Mouse (Mus musculus) intestine, embryonic 16.5 days (tissue): ENCODE measurements around the gene Anxa6. TPM values are rescaled to one million over a fixed set of nuclear protein-coding genes. Genes with fewer than 3 reads are reported as not detected.

Experiments
- ATAC-seq: fragments of 200-750 bp; cut with Nextera tagmentation; 2 replicates; pipeline ENCODE4 v1.8.0; 2017; ENCODE audit warnings: moderate TSS enrichment, moderate library complexity
- H3K27ac ChIP-seq: fragments of 300-500 bp; sonication (generic); 2 replicates; pipeline ENCODE4 v1.5.1; 2014; ENCODE audit warnings: mild to moderate bottlenecking, low read length
- H3K27me3 ChIP-seq: fragments of 300-500 bp; sonication (generic); replicated peaks from 2 replicates; pipeline ENCODE4 v1.6.1; 2014; ENCODE audit warnings: low read length, control low read depth, mixed read lengths; ENCODE audit not compliant: control insufficient read depth, insufficient read depth
- H3K36me3 ChIP-seq: fragments of 300-500 bp; sonication (generic); 2 replicates; pipeline ENCODE4 v1.6.1; 2014; ENCODE audit warnings: low read length, control low read depth; ENCODE audit not compliant: control insufficient read depth, insufficient read depth
- H3K4me1 ChIP-seq: fragments of 300-500 bp; sonication (generic); 2 replicates; pipeline ENCODE4 v1.6.1; 2014; ENCODE audit warnings: low read length, control low read depth, mixed read lengths; ENCODE audit not compliant: control insufficient read depth, insufficient read depth
- H3K4me2 ChIP-seq: fragments of 300-500 bp; sonication (generic); 2 replicates; pipeline ENCODE4 v1.6.1; 2014; ENCODE audit warnings: low read depth, low read length, control low read depth
- H3K4me3 ChIP-seq: fragments of 300-500 bp; sonication (generic); 2 replicates; pipeline ENCODE4 v1.5.1; 2014; ENCODE audit warnings: mild to moderate bottlenecking, low read length
- H3K9ac ChIP-seq: fragments of 300-500 bp; sonication (generic); 2 replicates; pipeline ENCODE4 v1.6.1; 2014; ENCODE audit warnings: low read depth, low read length
- H3K9me3 ChIP-seq: fragments of 300-500 bp; sonication (generic); 2 replicates; pipeline ENCODE4 v1.6.1; 2016; ENCODE audit warnings: low read length, control low read depth; ENCODE audit not compliant: control insufficient read depth
- WGBS: fragments of 180-500 bp; shearing (Covaris S2); extraction: QIAGEN DNeasy Blood & Tissue Kit; methylation state at CpG from one replicate; pipeline ENCODE4 v1.1.7; 2014; 5-methylcytosine and 5-hydroxymethylcytosine counted together
- polyA plus RNA-seq: library from polyadenylated mRNA; unstranded; fragments of >200 nt; fragmentation: Nextera tagmentation; extraction: Ambion mirVana; gene quantifications from 2 replicates; pipeline ENCODE4 v1.2.1, GENCODE M21; 2015

The Anxa6 gene
- polyA plus RNA-seq, 1 experiment from 2014 or later, result 247 TPM

DNA sequence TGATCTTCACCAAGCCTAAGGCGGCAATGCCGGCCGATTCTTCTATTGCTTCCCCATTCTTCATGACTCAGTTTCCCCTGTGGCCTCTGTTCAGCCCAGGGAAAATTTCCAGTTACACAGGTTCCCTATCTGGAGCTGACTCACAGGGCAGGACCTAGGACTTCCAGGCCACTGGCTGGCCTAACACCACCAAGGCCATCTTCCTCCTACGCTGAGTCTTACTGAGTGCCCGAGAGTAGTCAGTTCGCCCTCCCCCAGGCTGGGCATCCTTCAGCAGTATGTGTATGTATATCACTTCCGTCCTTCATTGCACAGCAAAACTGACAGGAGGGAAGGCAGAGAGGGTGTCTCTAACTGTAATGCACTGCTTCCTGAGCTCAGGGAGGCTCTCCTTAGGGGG lies 99.0 kb downstream of the Anxa6 start:
- ATAC-seq, result no peak
- Histone ChIP-seq H3K9ac (no peak overlapping the region), H3K4me1 (peaks cover 19% of the 10 kb centered on the region), H3K4me2 (no peak overlapping the region), H3K27ac (no peak overlapping the region), H3K27me3 (no peaks in the 10 kb centered on the region), H3K9me3 (no peaks in the 10 kb centered on the region), H3K4me3 (no peak overlapping the region), H3K36me3 (peaks cover 23% of the 10 kb centered on the region)
- 89% methylated on average over 7 of the region's 7 CpGs for WGBS

DNA sequence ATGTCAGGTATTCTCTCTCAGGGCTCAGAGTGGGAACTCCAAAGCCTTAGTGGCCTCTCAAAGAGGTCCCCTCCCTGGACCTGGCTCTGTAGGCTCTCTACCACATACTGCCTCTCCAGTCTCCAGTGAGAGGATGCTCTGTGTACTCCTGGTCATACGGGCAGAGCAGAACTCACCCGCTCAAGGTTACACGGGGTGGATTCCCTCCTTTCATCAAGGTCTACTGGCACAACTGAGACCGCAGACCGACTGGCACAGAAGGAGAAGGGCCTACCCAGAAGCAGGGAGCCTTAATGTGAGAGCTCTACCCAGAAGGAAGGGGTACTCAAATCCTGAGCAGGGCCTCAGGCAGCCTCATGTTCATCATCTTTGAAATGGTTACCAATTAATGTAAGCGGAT lies 100.7 kb downstream of the Anxa6 start:
- H3K4me3 ChIP-seq, result no peak overlapping the region
- H3K9ac ChIP-seq, result no peak overlapping the region
- H3K9me3 ChIP-seq, result no peaks in the 10 kb centered on the region
- H3K4me1 ChIP-seq, result peaks cover 19% of the 10 kb centered on the region
- H3K36me3 ChIP-seq, result peaks cover 31% of the 10 kb centered on the region
- no peaks in the 10 kb centered on the region for H3K27me3 ChIP-seq
- 94% methylated on average over 6 of the region's 6 CpGs for WGBS
- H3K4me2 ChIP-seq, result no peak overlapping the region
- ATAC-seq, result no peak
- no peak overlapping the region for H3K27ac ChIP-seq

DNA sequence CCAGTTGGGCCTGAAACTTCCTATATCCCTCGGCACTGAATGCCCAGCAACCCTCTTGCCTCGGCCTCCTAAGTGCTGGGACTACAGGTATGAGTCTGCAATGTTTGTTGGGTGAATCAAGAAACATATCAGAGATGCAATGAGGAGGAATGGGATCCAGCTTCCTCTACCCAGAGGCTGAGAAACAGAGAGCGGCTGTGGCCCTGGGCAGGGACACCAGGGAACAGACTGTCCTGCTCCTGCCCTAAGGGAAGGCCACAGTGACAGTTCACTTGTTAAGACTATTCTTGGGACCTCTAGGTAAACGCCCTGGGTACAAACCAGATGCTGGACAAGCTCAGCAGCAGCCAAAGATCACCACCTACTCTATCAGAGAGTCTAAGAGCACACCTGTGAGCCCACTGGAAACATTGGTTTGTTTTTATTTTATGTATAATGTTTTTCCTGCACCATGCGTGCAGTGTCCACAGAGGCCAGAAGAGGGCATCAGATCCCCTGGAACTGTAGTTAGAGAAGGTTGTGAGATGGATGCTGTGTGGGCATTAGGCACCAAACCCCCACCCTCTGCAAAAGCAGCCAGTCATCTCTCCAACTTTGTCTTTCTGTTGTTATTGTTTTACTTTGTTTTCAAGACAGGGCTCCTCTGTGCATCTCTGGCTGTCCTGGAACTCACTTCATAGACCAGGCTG lies 101.7 kb downstream of the Anxa6 start:
- Histone ChIP-seq H3K4me3 (no peak overlapping the region), H3K9me3 (no peaks in the 10 kb centered on the region), H3K27me3 (no peaks in the 10 kb centered on the region), H3K4me1 (peaks cover 11% of the 10 kb centered on the region), H3K4me2 (no peak overlapping the region), H3K9ac (no peak overlapping the region), H3K27ac (no peak overlapping the region), H3K36me3 (peaks cover 28% of the 10 kb centered on the region)
- no peak for ATAC-seq
- WGBS, result 67% methylated on average over 5 of the region's 5 CpGs

DNA sequence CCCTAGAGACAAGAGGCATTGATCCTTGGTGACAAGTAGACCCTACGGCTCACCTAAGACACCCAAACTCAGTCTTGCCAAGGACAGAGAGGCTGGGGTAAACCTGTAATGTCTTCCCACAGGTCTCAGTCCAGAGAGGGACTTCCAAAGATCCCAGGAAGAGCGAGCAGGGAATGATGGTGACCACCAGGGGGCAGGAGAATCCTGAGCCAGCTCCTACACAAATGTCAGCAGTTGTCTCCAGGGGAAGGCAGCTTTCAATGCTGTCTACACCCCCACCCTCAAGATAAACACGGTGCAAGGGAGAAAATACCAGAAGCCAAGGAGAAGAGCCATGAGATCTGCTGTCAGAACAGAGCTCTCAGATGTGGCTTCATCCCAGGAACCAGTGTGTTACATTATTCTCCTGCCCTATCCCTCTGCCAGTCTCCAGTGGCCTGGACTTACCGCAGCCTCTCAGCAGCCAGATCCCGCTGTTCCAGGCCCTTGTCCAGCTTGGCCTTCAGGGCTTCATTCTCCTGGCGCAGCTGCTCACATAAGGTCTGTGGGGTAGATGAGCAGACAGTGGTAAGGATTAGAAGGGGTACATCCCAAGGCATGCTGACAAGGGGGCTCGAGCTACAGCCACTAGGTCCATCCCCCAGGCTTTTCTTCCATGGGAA lies 102.8 kb downstream of the Anxa6 start:
- Histone ChIP-seq H3K4me3 (no peak overlapping the region), H3K4me1 (0 out of 2 replicates have a peak, but pooled peaks cover under 1% of the 10 kb centered on the region), H3K9me3 (no peaks in the 10 kb centered on the region), H3K27me3 (no peaks in the 10 kb centered on the region), H3K9ac (no peak overlapping the region), H3K27ac (no peak overlapping the region), H3K36me3 (peaks cover 36% of the 10 kb centered on the region), H3K4me2 (no peak overlapping the region)
- ATAC-seq, result peak; percentile 19; the same call in 1 of the 2 replicates
- 68% methylated on average over 7 of the region's 7 CpGs for WGBS

DNA sequence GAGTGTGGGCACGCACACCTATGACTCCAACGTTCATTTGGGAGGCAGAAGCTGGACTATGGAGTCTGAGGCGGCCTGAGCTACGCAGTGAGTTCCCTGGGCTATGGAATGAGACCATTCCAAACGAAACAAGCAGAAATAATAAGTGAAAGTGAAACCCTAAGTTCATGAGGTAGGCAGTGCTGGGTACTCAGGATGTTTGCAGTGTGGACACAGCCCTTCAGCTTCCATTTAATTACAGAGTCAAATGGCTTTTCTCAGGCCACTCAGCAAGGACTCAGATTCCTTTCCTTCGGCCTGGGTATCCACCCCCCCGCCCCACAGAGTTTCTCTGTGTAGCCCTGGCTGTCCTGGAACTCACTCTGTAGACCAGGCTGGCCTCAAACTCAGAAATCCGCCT lies 103.5 kb downstream of the Anxa6 start:
- Histone ChIP-seq H3K9ac (no peak overlapping the region), H3K36me3 (peaks cover 36% of the 10 kb centered on the region), H3K27me3 (no peaks in the 10 kb centered on the region), H3K4me3 (no peak overlapping the region), H3K9me3 (no peaks in the 10 kb centered on the region), H3K4me1 (no peaks in the 10 kb centered on the region), H3K27ac (no peak overlapping the region), H3K4me2 (no peak overlapping the region)
- ATAC-seq, result no peak
- WGBS, result 89% methylated on average over 8 of the region's 8 CpGs

DNA sequence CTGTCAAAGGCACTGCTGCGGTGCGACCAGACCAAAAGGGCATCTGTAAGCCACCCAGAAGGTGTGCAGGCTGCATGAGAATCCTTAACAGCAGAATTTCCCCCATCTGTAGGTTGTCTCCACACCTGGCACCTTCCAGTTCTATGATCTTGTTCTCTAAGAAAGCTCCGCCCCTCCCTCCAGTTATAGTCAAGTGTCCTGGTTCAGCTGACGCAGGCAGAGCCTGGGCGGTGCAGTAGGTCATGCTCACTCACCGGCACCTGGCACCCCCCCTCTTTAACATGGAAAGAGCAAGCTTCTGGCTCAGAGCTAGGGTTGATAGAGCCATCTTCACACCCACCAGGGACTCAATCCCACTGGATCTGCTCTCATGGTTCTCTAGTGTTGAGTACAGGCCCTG lies 104.0 kb downstream of the Anxa6 start:
- no peak for ATAC-seq
- no peaks in the 10 kb centered on the region for H3K4me1 ChIP-seq
- H3K4me3 ChIP-seq, result no peak overlapping the region
- no peak overlapping the region for H3K27ac ChIP-seq
- no peak overlapping the region for H3K9ac ChIP-seq
- no peaks in the 10 kb centered on the region for H3K27me3 ChIP-seq
- no peaks in the 10 kb centered on the region for H3K9me3 ChIP-seq
- H3K36me3 ChIP-seq, result peaks cover 35% of the 10 kb centered on the region
- H3K4me2 ChIP-seq, result no peak overlapping the region
- WGBS, result 88% methylated on average over 6 of the region's 6 CpGs

Other genes starting within 250 kb of the Anxa6 start
- gene Cdc42se2, start 245.8 kb downstream of the Anxa6 start, polyA plus RNA-seq, result 70.0 and 72.9 TPM in 2 replicates
- 9.7 and 12.7 TPM in 2 replicates for gene Lyrm7, start 172.5 kb downstream of the Anxa6 start, polyA plus RNA-seq
- 674 and 732 TPM in 2 replicates for gene Hint1, start 167.1 kb downstream of the Anxa6 start, polyA plus RNA-seq
- 511 and 784 TPM in 2 replicates for gene Gpx3, start 131.0 kb downstream of the Anxa6 start, polyA plus RNA-seq
- gene Tnip1, start 70.5 kb downstream of the Anxa6 start, polyA plus RNA-seq, result 27.2 and 28.1 TPM in 2 replicates
- gene Ccdc69, start 44.7 kb upstream of the Anxa6 start, polyA plus RNA-seq, result 2.3 and 3.0 TPM in 2 replicates
- gene Gm2a, start 64.7 kb upstream of the Anxa6 start, polyA plus RNA-seq, result 20.3 and 21.7 TPM in 2 replicates
- not detected in 2 replicates for gene Slc36a3, start 118.3 kb upstream of the Anxa6 start, polyA plus RNA-seq
- 0.32 and 0.70 TPM in 2 replicates for gene Slc36a2, start 151.6 kb upstream of the Anxa6 start, polyA plus RNA-seq
- gene Slc36a1, start 170.9 kb upstream of the Anxa6 start, polyA plus RNA-seq, result 2.4 and 2.8 TPM in 2 replicates